Mouse (Mus musculus) testis, adult 2 months (tissue): ENCODE results near the gene Ferd3l.

ENCODE experiments used
- CTCF ChIP-seq: fragments of 200-500 bp; IDR thresholded peaks from 2 replicates; pipeline ENCODE4 v1.5.1; 2012; ENCODE audit warnings: low read depth, mild to moderate bottlenecking, inconsistent platforms, low read length, moderate library complexity; ENCODE audit not compliant: control insufficient read depth, insufficient read depth, insufficient replicate concordance
- POLR2A ChIP-seq: fragments of 200-500 bp; IDR thresholded peaks from 2 replicates; pipeline ENCODE4 v1.6.1; 2012; ENCODE audit warnings: low read depth, mild to moderate bottlenecking, inconsistent platforms, low read length, moderate library complexity; ENCODE audit not compliant: control insufficient read depth

- no peak for TF ChIP-seq POLR2A
- TF ChIP-seq CTCF: no peak
Measured at GRCm38 (mm10) chr12:33967514-33967913, 39.3 kb downstream of the Ferd3l start.
